Mouse (Mus musculus): ENCODE data around the gene Prn.

The Prn gene

GRCm38 (mm10) chr2:131949767-131950597, 40.2 kb downstream of the Prn start:
- DNase-seq (ENCODE audit: low spot score), result no peak

DNA sequence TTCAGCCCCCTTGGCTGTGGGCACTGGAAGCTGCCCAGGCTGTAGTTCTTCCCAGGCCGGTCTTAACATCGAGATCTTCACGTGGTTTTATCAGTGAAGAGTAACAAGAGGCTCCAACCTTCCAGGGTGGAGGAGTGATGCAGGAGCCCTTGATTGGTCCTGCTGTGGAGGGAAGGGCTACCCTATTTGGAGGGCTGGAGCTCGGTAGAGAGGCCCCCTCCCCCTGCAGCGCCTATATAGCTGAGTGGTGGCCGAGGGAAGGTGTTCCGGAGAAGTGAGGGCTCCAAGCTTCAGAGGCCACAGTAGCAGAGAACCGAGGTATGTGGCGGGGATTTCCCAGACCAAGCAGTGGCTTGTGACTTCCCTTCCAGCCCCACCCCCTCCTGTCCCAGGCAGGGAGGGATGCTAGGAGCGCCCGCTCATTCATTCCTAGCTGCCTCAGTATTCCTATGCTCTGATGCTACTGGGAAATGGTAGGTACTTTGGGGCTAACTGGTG, 40.9 kb downstream of the Prn start, which contains the start of gene Prnd:
Prnd (plus strand) TSS at position 264 of the 498 bp plus-strand sequence.
- no peak for DNase-seq (ENCODE audit: low spot score)

DNA sequence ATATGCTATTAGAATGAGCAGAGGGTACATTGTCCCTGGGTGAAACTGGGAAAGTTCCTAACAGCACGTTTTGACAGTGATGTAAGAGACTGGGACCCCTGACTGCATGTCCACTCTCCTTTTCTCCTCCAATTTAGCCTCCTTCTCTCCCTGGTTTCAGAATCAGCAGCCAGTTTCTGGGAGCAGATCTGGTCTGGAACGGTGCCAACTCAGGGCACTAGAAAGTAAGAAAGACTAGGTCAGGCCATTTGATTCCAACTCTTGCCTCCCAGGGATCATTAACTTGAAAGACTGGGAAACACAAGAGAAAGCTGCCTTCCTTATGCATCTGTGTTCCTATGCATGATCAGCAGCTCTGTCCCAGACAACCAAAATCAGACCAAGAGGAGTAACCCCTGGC, 42.7 kb downstream of the Prn start:
- DNase-seq (ENCODE audit: low spot score), result no peak

DNA sequence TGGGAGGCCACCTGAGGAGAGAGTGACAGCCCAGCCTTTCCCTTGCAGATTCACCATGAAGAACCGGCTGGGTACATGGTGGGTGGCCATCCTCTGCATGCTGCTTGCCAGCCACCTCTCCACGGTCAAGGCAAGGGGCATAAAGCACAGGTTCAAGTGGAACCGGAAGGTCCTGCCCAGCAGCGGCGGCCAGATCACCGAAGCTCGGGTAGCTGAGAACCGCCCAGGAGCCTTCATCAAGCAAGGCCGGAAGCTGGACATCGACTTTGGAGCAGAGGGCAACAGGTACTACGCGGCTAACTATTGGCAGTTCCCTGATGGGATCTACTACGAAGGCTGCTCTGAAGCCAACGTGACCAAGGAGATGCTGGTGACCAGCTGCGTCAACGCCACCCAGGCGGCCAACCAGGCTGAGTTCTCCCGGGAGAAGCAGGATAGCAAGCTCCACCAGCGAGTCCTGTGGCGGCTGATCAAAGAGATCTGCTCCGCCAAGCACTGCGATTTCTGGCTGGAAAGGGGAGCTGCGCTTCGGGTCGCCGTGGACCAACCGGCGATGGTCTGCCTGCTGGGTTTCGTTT, 43.3 kb downstream of the Prn start:
- no peak for DNase-seq (ENCODE audit: low spot score)

- no peak for DNase-seq (ENCODE audit: low spot score)
Measured at GRCm38 (mm10) chr2:131953711-131954110, 44.0 kb downstream of the Prn start.

- no peak for DNase-seq (ENCODE audit: low spot score)
Measured at GRCm38 (mm10) chr2:131954835-131955234, 45.1 kb downstream of the Prn start.

GRCm38 (mm10) chr2:131955264-131955663, 45.5 kb downstream of the Prn start:
- DNase-seq (ENCODE audit: low spot score), result no peak

DNA sequence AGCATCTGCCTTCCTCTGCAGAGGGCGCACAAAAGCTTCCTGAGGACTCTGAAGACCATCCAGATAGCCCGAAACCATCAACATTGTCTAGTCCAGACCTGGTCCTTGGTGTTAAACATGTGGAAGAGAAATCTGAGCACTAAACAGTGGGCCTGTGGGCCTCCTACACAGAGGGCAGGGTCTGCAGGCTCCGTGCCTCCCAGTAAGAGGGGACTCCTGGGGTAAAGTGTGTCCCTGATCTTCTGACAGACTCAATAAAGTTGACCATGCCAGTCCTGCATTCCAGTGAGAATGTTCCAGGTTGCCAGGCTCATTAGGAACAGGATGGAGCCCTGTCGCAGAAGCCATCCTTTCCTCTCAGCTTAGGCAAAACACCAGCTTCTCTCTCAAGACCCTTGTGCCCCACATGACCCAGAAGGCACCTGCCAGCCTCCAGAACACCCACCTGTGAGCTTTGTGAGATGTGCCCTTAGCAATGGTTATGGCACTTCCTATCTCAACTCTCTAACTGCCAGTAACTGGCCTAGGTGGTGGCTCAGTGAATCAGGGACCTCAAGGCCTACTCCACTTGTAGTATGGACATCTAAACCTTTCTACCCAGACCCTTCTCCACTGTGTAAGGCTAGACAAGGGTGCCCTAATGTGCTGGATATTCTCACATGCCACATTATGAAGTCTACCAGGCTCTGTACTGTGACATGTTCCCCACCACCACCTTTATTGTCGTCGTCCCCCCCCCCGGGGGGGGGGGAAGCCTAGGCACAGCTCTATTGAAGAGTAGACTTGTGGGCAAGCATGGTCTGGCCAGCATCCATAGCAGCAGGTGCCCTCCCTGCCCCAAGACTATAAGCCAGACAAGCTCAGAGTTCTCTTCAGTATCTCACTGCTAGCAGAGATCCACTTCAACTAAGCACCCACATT, 46.8 kb downstream of the Prn start:
- no peak for DNase-seq (ENCODE audit: low spot score)

GRCm38 (mm10) chr2:131957731-131958222, 48.0 kb downstream of the Prn start:
- no peak for DNase-seq (ENCODE audit: low spot score)

- DNase-seq (ENCODE audit: low spot score), result no peak
Measured at GRCm38 (mm10) chr2:131961671-131962070, 51.9 kb downstream of the Prn start.

DNA sequence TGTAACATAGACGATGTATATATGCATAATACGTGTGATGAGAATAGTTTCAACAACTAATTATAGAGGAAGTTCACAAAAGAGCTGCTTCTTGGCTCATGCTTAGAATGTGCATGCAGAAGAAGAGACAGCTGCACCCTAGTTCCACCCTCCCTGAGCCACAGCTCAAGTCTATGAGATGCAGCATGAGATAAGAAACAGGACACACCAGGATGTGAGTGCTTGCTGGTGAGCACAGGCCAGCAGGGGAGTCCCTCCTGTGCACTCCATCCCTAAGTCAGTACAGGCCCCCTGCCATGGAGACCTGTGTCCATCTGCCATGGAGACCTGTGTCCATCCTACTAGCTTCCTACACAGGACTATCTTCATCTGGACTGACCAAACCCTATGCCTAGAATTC, 60.8 kb downstream of the Prn start:
- no peak for DNase-seq (ENCODE audit: low spot score)

DNA sequence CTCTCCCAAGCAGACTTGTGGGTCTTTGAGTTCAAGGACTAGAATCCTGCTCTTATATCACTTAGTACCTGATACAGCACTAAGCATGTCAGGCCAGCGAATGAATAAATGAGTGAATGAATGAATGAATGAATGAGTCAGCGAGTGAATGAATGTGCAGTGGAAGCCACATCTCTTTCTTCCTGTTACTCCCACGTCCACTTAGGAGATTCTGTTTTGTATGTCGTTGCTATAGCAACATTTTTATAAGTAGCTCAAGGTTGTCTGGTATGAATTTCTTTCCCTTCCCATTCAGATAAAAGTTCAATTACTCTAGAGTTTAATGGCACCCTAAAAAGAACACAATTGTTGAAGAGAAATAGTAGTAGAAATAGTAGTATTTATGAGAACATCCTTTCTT, 61.3 kb downstream of the Prn start:
- no peak for DNase-seq (ENCODE audit: low spot score)

DNA sequence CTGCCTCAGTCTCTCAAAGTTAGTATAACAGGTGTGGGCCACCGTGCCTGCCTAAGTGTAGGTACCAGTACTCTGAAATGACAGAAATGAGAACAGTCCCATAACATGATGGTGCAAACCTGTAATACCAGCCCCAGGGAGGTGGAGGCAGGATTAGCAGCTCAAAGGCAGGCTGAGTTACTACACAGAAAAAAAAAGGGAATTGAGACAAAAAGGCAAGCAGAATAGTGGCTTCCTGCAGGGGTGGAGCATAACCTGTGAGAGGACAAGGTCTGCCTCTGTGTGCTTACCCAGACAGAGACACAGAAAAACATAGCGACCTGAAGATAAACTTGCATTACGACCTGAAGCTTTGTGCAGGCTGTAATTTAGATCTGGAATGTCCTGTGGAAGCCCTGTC, 66.9 kb downstream of the Prn start:
- DNase-seq (ENCODE audit: low spot score), result no peak

DNA sequence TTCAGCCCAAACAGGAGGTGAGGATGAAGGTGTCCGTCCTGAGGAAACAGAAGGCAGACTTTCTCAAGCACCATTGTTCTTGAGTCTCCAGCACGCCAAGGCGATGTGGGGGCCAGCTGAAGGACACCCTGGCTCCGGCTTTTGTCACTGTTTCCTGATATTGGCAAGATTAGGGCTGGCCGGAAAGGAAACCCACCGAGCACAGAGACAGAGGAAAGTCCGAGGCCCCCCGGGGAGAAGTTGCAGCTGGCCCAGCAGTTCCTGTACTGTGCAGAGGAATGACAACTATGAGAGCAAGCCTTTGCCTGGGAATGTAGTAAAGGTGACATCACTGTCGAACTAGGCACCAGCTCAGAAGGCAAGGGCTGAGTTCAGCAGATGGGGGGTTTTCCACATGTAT, 71.1 kb downstream of the Prn start:
- no peak for DNase-seq (ENCODE audit: low spot score)

GRCm38 (mm10) chr2:131982546-131983196, 72.9 kb downstream of the Prn start:
- DNase-seq (ENCODE audit: low spot score), result peak; percentile 31

GRCm38 (mm10) chr2:131987950-131988349, 78.2 kb downstream of the Prn start:
- no peak for DNase-seq (ENCODE audit: low spot score)

DNA sequence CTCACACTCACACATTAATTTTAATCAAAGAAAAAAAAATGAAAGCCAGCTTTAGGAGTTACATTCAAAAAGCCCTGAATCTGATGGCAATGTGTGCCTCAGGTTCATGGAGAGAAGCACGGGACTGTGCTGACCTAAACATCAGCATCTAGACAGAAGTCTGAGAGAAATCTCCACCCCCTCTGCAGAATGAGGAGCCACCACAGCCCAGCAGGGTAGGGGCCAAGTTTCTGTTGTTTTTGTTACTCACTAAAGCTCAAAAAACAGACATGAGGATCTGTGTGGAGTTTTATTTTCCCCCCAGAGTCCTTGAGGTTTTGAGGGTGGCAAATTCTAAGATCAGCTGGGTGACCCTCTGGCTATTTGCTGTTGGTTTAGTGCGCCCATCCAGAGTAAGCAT, 78.8 kb downstream of the Prn start:
- no peak for DNase-seq (ENCODE audit: low spot score)

GRCm38 (mm10) chr2:131992487-131992886, 82.7 kb downstream of the Prn start:
- DNase-seq (ENCODE audit: low spot score), result no peak

GRCm38 (mm10) chr2:131993151-131993550, 83.4 kb downstream of the Prn start:
- DNase-seq (ENCODE audit: low spot score), result no peak

DNA sequence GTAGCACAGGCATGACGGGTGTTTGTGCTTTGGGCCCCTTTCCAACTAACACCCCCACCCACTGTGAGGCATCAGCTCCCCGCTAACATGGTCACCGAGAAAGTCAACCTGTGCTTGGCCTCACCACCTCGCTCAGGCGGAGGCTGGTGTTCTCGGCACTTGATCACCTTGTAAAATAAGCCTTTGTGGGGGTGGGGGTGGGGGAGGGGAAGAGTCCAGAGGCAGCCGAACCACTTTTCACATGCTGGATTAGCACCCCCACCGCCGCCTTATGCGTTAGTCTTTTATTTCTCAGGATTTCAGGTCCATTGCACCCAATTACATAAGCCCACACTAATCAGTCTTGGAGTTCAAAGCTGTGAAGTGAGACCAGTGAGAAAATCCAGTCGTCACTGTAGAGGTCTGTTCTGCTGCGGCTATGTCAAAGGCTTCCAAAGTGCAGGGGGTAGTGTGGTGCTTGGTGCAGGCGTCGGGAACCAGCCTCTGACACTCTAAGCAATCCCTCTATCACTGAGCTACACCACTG, 83.9 kb downstream of the Prn start:
- no peak for DNase-seq (ENCODE audit: low spot score)

DNA sequence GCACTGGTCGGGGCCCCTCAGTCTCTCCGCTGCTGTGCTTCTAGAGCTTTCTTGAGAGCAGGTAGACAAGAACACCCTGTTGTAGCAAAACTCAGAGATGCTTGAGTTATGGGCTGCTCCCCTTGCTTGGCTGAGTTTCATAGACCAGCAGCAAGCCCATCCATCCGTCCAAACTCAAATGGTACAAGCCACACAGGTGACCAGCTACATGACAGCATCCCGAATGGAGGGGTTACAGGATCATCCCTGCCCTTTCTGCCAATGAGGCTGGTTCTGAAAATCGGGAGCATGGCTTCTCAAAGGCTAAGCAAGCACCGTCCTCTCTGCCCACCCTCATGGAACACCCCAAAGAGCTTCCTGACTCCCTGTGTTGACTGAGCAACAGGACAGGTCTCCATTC, 85.2 kb downstream of the Prn start:
- no peak for DNase-seq (ENCODE audit: low spot score)
